ENCODE assay signal across 8 mouse cellular contexts in the genomic region with DNA sequence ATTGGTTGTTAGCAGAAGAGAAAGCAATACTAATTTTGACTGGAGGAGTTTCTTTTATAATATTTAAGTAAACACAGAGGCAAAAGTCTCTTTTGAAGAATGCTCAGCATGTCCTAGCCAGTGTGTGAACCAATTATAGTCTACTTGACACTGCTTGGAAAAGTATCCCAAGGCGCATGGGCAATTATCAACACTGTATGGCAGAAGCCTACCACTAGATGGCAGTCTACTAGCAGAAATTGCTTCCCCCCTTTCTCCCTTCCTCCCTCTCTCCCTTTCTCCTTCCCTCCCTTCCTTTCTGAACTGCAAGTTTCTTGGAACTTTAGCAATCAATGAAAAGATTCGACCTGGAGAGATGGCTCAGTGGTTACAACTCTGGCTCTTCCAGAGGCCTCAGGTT. TPM values are rescaled to one million over a fixed set of nuclear protein-coding genes. Genes with fewer than 3 reads are reported as not detected.
DNase-seq lines count a peak whose midpoint lies in the region; ATAC-seq lines count a peak whose summit lies in the region.

No protein-coding gene starts in this region.

- WGBS in embryonic facial prominence, embryonic 10.5 days: 7% methylated on average over 2 of the region's 2 CpGs
- 4% methylated on average over 2 of the region's 2 CpGs for WGBS in hindbrain, embryonic 11.5 days
- WGBS in midbrain, embryonic 11.5 days: 5% methylated on average over 2 of the region's 2 CpGs

- H3K4me2 ChIP-seq in hindbrain, embryonic 11.5 days (replicated peaks; ENCODE audit: low read depth, low read length): no peak overlapping the region
- no peak overlapping the region for H3K4me2 ChIP-seq in midbrain, embryonic 11.5 days

- H3K27ac ChIP-seq in embryonic facial prominence, embryonic 10.5 days (replicated peaks): no peak overlapping the region
- no peak overlapping the region for H3K27ac ChIP-seq in hindbrain, embryonic 11.5 days (ENCODE audit: low read depth, low read length)
- no peak overlapping the region for H3K27ac ChIP-seq in midbrain, embryonic 11.5 days (ENCODE audit: low read depth, low read length)

- peaks cover 16% of the 10 kb centered on the region; the same call in 1 of the 2 replicates for H3K27me3 ChIP-seq in embryonic facial prominence, embryonic 10.5 days (replicated peaks; ENCODE audit: low read depth, poor library complexity, severe bottlenecking)
- H3K27me3 ChIP-seq in hindbrain, embryonic 11.5 days (ENCODE audit: control insufficient read depth, insufficient read depth, low read length): no peaks in the 10 kb centered on the region
- H3K27me3 ChIP-seq in midbrain, embryonic 11.5 days (ENCODE audit: control insufficient read depth, insufficient read depth, low read length): no peaks in the 10 kb centered on the region

- no peaks in the 10 kb centered on the region for H3K9me3 ChIP-seq in embryonic facial prominence, embryonic 10.5 days
- H3K9me3 ChIP-seq in hindbrain, embryonic 11.5 days (ENCODE audit: control insufficient read depth, low read length): no peaks in the 10 kb centered on the region
- H3K9me3 ChIP-seq in midbrain, embryonic 11.5 days (ENCODE audit: control insufficient read depth, low read length): no peaks in the 10 kb centered on the region

- no peaks in the 10 kb centered on the region; the same call in 1 of the 2 replicates for H3K4me1 ChIP-seq in embryonic facial prominence, embryonic 10.5 days
- no peaks in the 10 kb centered on the region for H3K4me1 ChIP-seq in hindbrain, embryonic 11.5 days (replicated peaks; ENCODE audit: control insufficient read depth, insufficient read depth, low read length)
- H3K4me1 ChIP-seq in midbrain, embryonic 11.5 days (ENCODE audit: control insufficient read depth, insufficient read depth, low read length): peaks cover 3% of the 10 kb centered on the region; the same call in 1 of the 2 replicates

- H3K4me3 ChIP-seq in embryonic facial prominence, embryonic 10.5 days: no peak overlapping the region
- H3K4me3 ChIP-seq in hindbrain, embryonic 11.5 days (ENCODE audit: low read depth, low read length): no peak overlapping the region
- no peak overlapping the region for H3K4me3 ChIP-seq in midbrain, embryonic 11.5 days (ENCODE audit: low read depth, low read length)

- intact Hi-C loops in heart, postnatal 25 days (cut with DNase I): loop anchor here (1.0 to 10.0 kb wide), 2 partner anchors 185 to 628 kb away; no protein-coding TSS in a partner anchor

- no peak overlapping the region for H3K9ac ChIP-seq in hindbrain, embryonic 11.5 days (ENCODE audit: low read depth, low read length)
- H3K9ac ChIP-seq in midbrain, embryonic 11.5 days (ENCODE audit: low read length): no peak overlapping the region

- ATAC-seq in hindbrain, embryonic 11.5 days (ENCODE audit: low FRiP score): peak; percentile 64; the same call in 1 of the 2 replicates
- ATAC-seq in midbrain, embryonic 11.5 days (ENCODE audit: low FRiP score): peak; percentile 64; the same call in 1 of the 2 replicates

- peak; percentile 63 for DNase-seq in heart, adult 8-10 months (ENCODE audit: low spot score)
- no peak for DNase-seq in heart, postnatal 25 days (ENCODE audit: low spot score)
- peak; percentile 56 for DNase-seq in ZHBTc4 (ENCODE audit: low read depth, low spot score)
- DNase-seq in embryonic facial prominence, embryonic 10.5 days (ENCODE audit: low spot score): peak; percentile 48
- peak; percentile 81 for DNase-seq in hindbrain, embryonic 11.5 days (ENCODE audit: low spot score)
- peak; percentile 21 to 46 for DNase-seq in layer of hippocampus, adult 8-10 months (ENCODE audit: low spot score in 2 of 2)
- DNase-seq in midbrain, embryonic 11.5 days (ENCODE audit: low spot score, missing footprints): peak; percentile 94
- peak; percentile 29 for DNase-seq in thymus, postnatal 4 days

- H3K36me3 ChIP-seq in embryonic facial prominence, embryonic 10.5 days (replicated peaks): no peaks in the 10 kb centered on the region
- no peaks in the 10 kb centered on the region for H3K36me3 ChIP-seq in hindbrain, embryonic 11.5 days (ENCODE audit: control insufficient read depth, insufficient read depth, low read length)
- H3K36me3 ChIP-seq in midbrain, embryonic 11.5 days (ENCODE audit: control insufficient read depth, insufficient read depth, low read length): no peaks in the 10 kb centered on the region

RNA-seq across cellular contexts. Expression of gene Npl, which starts 7.1 kb away (rescaled TPM):
- total RNA-seq in heart, adult 8-10 months (2022): 1 to 10 TPM; 1.3 to 1.8 (median 1.8) TPM
- total RNA-seq in heart, postnatal 25 days (2021): 1 to 10 TPM; 1.1 to 1.3 TPM
- 6.7 and 7.8 TPM in 2 replicates for polyA plus RNA-seq in embryonic facial prominence, embryonic 10.5 days (2016; fragmentation: Nextera tagmentation; extraction: Ambion mirVana)
- polyA plus RNA-seq in hindbrain, embryonic 11.5 days (2014; fragmentation: Nextera tagmentation; extraction: Ambion mirVana): 15.5 and 16.2 TPM in 2 replicates
- total RNA-seq in layer of hippocampus, adult 8-10 months (2022): 1 to 10 TPM; 3.3 to 6.6 (median 5.1) TPM
- polyA plus RNA-seq in midbrain, embryonic 11.5 days (2014; fragmentation: Nextera tagmentation; extraction: Ambion mirVana): 20.5 and 23.6 TPM in 2 replicates
